ENCODE assay signal across 8 mouse cellular contexts in the genomic region with DNA sequence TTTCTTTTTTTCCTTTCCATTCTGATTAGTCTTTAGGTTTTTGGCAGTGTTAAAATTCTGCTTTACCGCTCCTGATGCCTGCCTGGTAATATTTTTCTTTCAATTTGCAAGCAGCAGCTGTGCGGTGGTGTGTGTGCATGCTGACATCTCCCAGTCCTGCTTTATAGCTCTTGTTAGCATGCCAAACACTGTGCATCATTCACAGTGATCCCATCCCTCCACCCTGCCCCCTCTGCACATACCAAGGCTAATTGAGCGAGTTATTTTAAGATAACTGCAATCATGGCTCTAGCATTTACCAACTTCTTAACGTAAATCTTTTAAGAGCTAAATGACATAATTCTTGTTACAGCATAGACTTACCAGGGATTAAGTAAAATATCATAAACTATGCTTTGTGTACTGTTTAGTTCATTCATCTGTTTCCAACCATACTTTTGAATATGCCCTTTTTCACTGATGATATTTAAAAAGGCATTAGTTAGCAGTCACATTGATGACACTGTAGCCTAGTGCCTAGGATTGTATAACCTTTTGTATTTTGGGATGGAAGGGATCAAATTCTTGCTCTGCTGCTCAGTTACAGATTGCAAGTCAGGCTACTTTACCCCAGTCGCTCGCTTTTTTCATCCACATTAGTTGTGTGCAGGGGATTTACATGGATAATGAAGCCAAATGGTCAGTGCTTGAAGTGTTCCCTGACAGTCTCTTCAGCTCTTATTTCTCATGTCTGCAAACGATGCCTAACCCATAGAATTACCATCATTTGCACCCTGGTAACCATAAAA.
DNase-seq lines count a peak whose midpoint lies in the region; ATAC-seq and TF ChIP-seq lines count a peak whose summit lies in the region.

No protein-coding gene starts in this region.

- peaks cover 5% of the 10 kb centered on the region; the same call in 1 of the 2 replicates for H3K4me1 ChIP-seq in intestine, embryonic 14.5 days (replicated peaks; ENCODE audit: control insufficient read depth, insufficient read depth, low read length)
- no peaks in the 10 kb centered on the region for H3K4me1 ChIP-seq in intestine, postnatal 0 days (replicated peaks; ENCODE audit: control insufficient read depth, insufficient read depth, low read length)
- no peaks in the 10 kb centered on the region for H3K4me1 ChIP-seq in hindbrain, embryonic 13.5 days (replicated peaks)

- no peak for TF ChIP-seq CTCF in intestine, postnatal 0 days (IDR thresholded peaks at IDR 0.05; ENCODE audit: low read depth)

- no peak overlapping the region for H3K9ac ChIP-seq in intestine, embryonic 14.5 days (ENCODE audit: low read length)
- no peak overlapping the region for H3K9ac ChIP-seq in intestine, postnatal 0 days (ENCODE audit: low read depth, low read length)
- no peak overlapping the region for H3K9ac ChIP-seq in hindbrain, embryonic 13.5 days

- H3K4me2 ChIP-seq in intestine, embryonic 14.5 days (ENCODE audit: low read length), result no peak overlapping the region
- H3K4me2 ChIP-seq in intestine, postnatal 0 days (replicated peaks; ENCODE audit: low read depth), result no peak overlapping the region
- no peak overlapping the region for H3K4me2 ChIP-seq in hindbrain, embryonic 13.5 days

- no peak overlapping the region for H3K4me3 ChIP-seq in intestine, embryonic 14.5 days (ENCODE audit: low read depth, low read length)
- H3K4me3 ChIP-seq in intestine, postnatal 0 days (ENCODE audit: low read depth, low read length), result no peak overlapping the region
- H3K4me3 ChIP-seq in hindbrain, embryonic 13.5 days, result no peak overlapping the region

- H3K27me3 ChIP-seq in intestine, embryonic 14.5 days (replicated peaks; ENCODE audit: control insufficient read depth, insufficient read depth, low read length), result no peaks in the 10 kb centered on the region
- H3K27me3 ChIP-seq in intestine, postnatal 0 days (replicated peaks; ENCODE audit: control insufficient read depth, insufficient read depth, low read length), result no peaks in the 10 kb centered on the region
- no peaks in the 10 kb centered on the region for H3K27me3 ChIP-seq in hindbrain, embryonic 13.5 days

- 39% methylated on average over 7 of the region's 7 CpGs for WGBS in intestine, embryonic 14.5 days
- 40% methylated on average over 7 of the region's 7 CpGs for WGBS in intestine, postnatal 0 days
- 46% methylated on average over 7 of the region's 7 CpGs for WGBS in hindbrain, embryonic 13.5 days

- no peaks in the 10 kb centered on the region for H3K9me3 ChIP-seq in intestine, embryonic 14.5 days (ENCODE audit: control insufficient read depth, low read length)
- no peaks in the 10 kb centered on the region for H3K9me3 ChIP-seq in intestine, postnatal 0 days (ENCODE audit: control insufficient read depth)
- no peaks in the 10 kb centered on the region for H3K9me3 ChIP-seq in hindbrain, embryonic 13.5 days

- ATAC-seq in intestine, embryonic 14.5 days (replicated peaks; ENCODE audit: low FRiP score, low TSS enrichment, low read depth), result peak; percentile 70; the same call in 1 of the 2 replicates
- ATAC-seq in intestine, postnatal 0 days, result no peak
- ATAC-seq in hindbrain, embryonic 13.5 days (ENCODE audit: low FRiP score), result peak; percentile 90; the same call in 1 of the 2 replicates

- H3K27ac ChIP-seq in intestine, embryonic 14.5 days (ENCODE audit: low read depth), result no peak overlapping the region
- no peak overlapping the region for H3K27ac ChIP-seq in intestine, postnatal 0 days (ENCODE audit: low read depth, low read length)
- no peak overlapping the region; the same call in 1 of the 2 replicates for H3K27ac ChIP-seq in hindbrain, embryonic 13.5 days

- no peaks in the 10 kb centered on the region for H3K36me3 ChIP-seq in intestine, embryonic 14.5 days (ENCODE audit: control insufficient read depth, insufficient read depth, low read length)
- no peaks in the 10 kb centered on the region for H3K36me3 ChIP-seq in intestine, postnatal 0 days (ENCODE audit: control insufficient read depth, insufficient read depth)
- no peaks in the 10 kb centered on the region for H3K36me3 ChIP-seq in hindbrain, embryonic 13.5 days

- DNase-seq in intestine, embryonic 14.5 days (ENCODE audit: low spot score), result no peak
- peak; percentile 24 to 45 for DNase-seq in layer of hippocampus, postnatal 14 days (ENCODE audit: low spot score in 2 of 2)
- DNase-seq in right cerebral cortex, postnatal 10 days (ENCODE audit: low spot score in 2 of 2), result peak; percentile 37 to 52
- DNase-seq in adrenal gland, adult 18-20 months (ENCODE audit: low spot score in 2 of 2), result no peak
- no peak for DNase-seq in thymus, postnatal 14 days
- no peak for DNase-seq in urinary bladder, postnatal 10 days (ENCODE audit: low spot score)

Comparison
In these comparisons a context has a peak if more than half of its experiments do, and no peak if none do; other contexts are left out.
1. DNase-seq: peak in layer of hippocampus, postnatal 14 days (2 of 2) and right cerebral cortex, postnatal 10 days (2 of 2); none in intestine, embryonic 14.5 days (single experiment), adrenal gland, adult 18-20 months (0 of 2), thymus, postnatal 14 days (single experiment) and urinary bladder, postnatal 10 days (single experiment).